Mouse (Mus musculus): ENCODE data around the gene Map3k5.
A peak's percentile ranks its signal among the peaks of the same experiment; 100 is the strongest.

The Map3k5 gene

GRCm38 (mm10) chr10:20119504-20120425, 185.5 kb downstream of the Map3k5 start:
- peak; percentile 36 for DNase-seq

GRCm38 (mm10) chr10:20121981-20122380, 187.7 kb downstream of the Map3k5 start:
- no peak for DNase-seq

- peak; percentile 30 for DNase-seq
Measured at GRCm38 (mm10) chr10:20123401-20123800, 189.1 kb downstream of the Map3k5 start.

GRCm38 (mm10) chr10:20124576-20124975, 190.3 kb downstream of the Map3k5 start:
- no peak for DNase-seq

- DNase-seq: peak; percentile 74
Measured at GRCm38 (mm10) chr10:20125226-20125625, 191.0 kb downstream of the Map3k5 start.

GRCm38 (mm10) chr10:20132933-20133652, 198.8 kb downstream of the Map3k5 start:
- no peak for DNase-seq

- peak; percentile 36 for DNase-seq
Measured at GRCm38 (mm10) chr10:20135350-20136058, 201.2 kb downstream of the Map3k5 start.

- no peak for DNase-seq
Measured at GRCm38 (mm10) chr10:20136505-20136904, 202.2 kb downstream of the Map3k5 start.

- no peak for DNase-seq
Measured at GRCm38 (mm10) chr10:20141376-20141775, 207.1 kb downstream of the Map3k5 start.

GRCm38 (mm10) chr10:20148130-20148772, 214.0 kb downstream of the Map3k5 start, which contains the start of gene Map7:
Gene Map7, plus strand, starts transcription at chr10:20148471.
- no peak for DNase-seq

- DNase-seq: peak; percentile 70
Measured at GRCm38 (mm10) chr10:20148773-20149120, 214.5 kb downstream of the Map3k5 start.

GRCm38 (mm10) chr10:20149121-20149834, 215.0 kb downstream of the Map3k5 start:
- DNase-seq: peak; percentile 43

GRCm38 (mm10) chr10:20149835-20150355, 215.6 kb downstream of the Map3k5 start:
- DNase-seq: no peak

- no peak for DNase-seq
Measured at GRCm38 (mm10) chr10:20152131-20152530, 217.9 kb downstream of the Map3k5 start.

GRCm38 (mm10) chr10:20153507-20153906, 219.2 kb downstream of the Map3k5 start:
- no peak for DNase-seq

- no peak for DNase-seq
Measured at GRCm38 (mm10) chr10:20155401-20155800, 221.1 kb downstream of the Map3k5 start.

- no peak for DNase-seq
Measured at GRCm38 (mm10) chr10:20157021-20157726, 222.9 kb downstream of the Map3k5 start.

- no peak for DNase-seq
Measured at GRCm38 (mm10) chr10:20158756-20159155, 224.5 kb downstream of the Map3k5 start.

- DNase-seq: no peak
Measured at GRCm38 (mm10) chr10:20159308-20159707, 225.0 kb downstream of the Map3k5 start.

GRCm38 (mm10) chr10:20160914-20161313, 226.6 kb downstream of the Map3k5 start:
- no peak for DNase-seq

- DNase-seq: no peak
Measured at GRCm38 (mm10) chr10:20164810-20165209, 230.5 kb downstream of the Map3k5 start.

All from lung, postnatal 14 days (tissue).